28 mouse cellular contexts compared by ENCODE assay signal in genomic region chr2:35491151-35491550, GRCm38 (mm10). TPM values are rescaled to one million over a fixed set of nuclear protein-coding genes. Genes with fewer than 3 reads are reported as not detected.
DNase-seq lines count a peak whose midpoint lies in the region; ATAC-seq and TF ChIP-seq lines count a peak whose summit lies in the region.
"Had no signal": no experiment of that assay in that cellular context is flagged by ENCODE, and none has a peak within 500 bp of the region (broad histone marks: within the 10 kb centered on the region; RNA-seq: fewer than 3 reads in every experiment).

No protein-coding gene starts in this region.

- H3K36me3 ChIP-seq in forebrain, embryonic 15.5 days: no peaks in the 10 kb centered on the region
- H3K36me3 ChIP-seq in forebrain, embryonic 10.5 days (replicated peaks): no peaks in the 10 kb centered on the region
- no peaks in the 10 kb centered on the region for H3K36me3 ChIP-seq in hindbrain, embryonic 16.5 days (ENCODE audit: control insufficient read depth, insufficient read depth, low read length)
- no peaks in the 10 kb centered on the region for H3K36me3 ChIP-seq in hindbrain, embryonic 10.5 days
- peaks cover 2% of the 10 kb centered on the region for H3K36me3 ChIP-seq in G1E (replicated peaks)
- no peaks in the 10 kb centered on the region for H3K36me3 ChIP-seq in stomach, embryonic 15.5 days
- H3K36me3 ChIP-seq: embryonic facial prominence, embryonic 13.5 days; heart, embryonic 15.5 days; liver, embryonic 12.5 days; neural tube, embryonic 12.5 days had no signal

- H3K4me2 ChIP-seq in forebrain, embryonic 15.5 days (replicated peaks): peak overlapping the region; percentile 0; the same call in 1 of the 2 replicates
- peak overlapping the region; percentile 32; the same call in 1 of the 2 replicates for H3K4me2 ChIP-seq in hindbrain, embryonic 16.5 days (ENCODE audit: low read length)
- 0 out of 2 replicates have a peak overlapping the region, but pooled peaks have one; percentile 44 for H3K4me2 ChIP-seq in stomach, embryonic 15.5 days
- H3K4me2 ChIP-seq: midbrain, embryonic 11.5 days had no signal

- WGBS in forebrain, embryonic 15.5 days: 80% methylated on average over 24 of the region's 24 CpGs
- 93% methylated on average over 24 of the region's 24 CpGs for WGBS in forebrain, embryonic 10.5 days
- 90% methylated on average over 24 of the region's 24 CpGs for WGBS in hindbrain, embryonic 16.5 days
- WGBS in hindbrain, embryonic 10.5 days: 91% methylated on average over 24 of the region's 24 CpGs
- WGBS in stomach, embryonic 15.5 days: 88% methylated on average over 24 of the region's 24 CpGs

- H3K9ac ChIP-seq in forebrain, embryonic 15.5 days (replicated peaks): no peak overlapping the region
- H3K9ac ChIP-seq in hindbrain, embryonic 16.5 days (ENCODE audit: low read depth, low read length): no peak overlapping the region
- H3K9ac ChIP-seq in stomach, embryonic 15.5 days: no peak overlapping the region
- H3K9ac ChIP-seq: heart, embryonic 15.5 days; neural tube, embryonic 12.5 days had no signal

- no peak for DNase-seq in forebrain, embryonic 10.5 days (ENCODE audit: extremely low spot score, low spot score)
- DNase-seq in hindbrain, embryonic 10.5 days (ENCODE audit: low spot score): no peak
- DNase-seq in G1E (ENCODE audit: low spot score): no peak
- no peak for DNase-seq in ovary, postnatal 14 days (ENCODE audit: low spot score)
- no peak for DNase-seq in thymus, postnatal 10 days (ENCODE audit: low spot score in 2 of 2)
- DNase-seq: adrenal gland, adult 2 months; cerebellum, adult 9-10 months; gastrocnemius, postnatal 14 days; heart, postnatal 36 days; kidney, adult 8-10 months; kidney, postnatal 10 days; layer of hippocampus, postnatal 36 days; left cerebral cortex, postnatal 4 days; liver, postnatal 0 days; lung, postnatal 36 days; thymus, adult 2 months; thymus, postnatal 4 days had no signal

- H3K27ac ChIP-seq in forebrain, embryonic 15.5 days (replicated peaks): no peak overlapping the region
- no peak overlapping the region for H3K27ac ChIP-seq in forebrain, embryonic 10.5 days
- no peak overlapping the region for H3K27ac ChIP-seq in hindbrain, embryonic 16.5 days (ENCODE audit: low read depth, low read length)
- H3K27ac ChIP-seq in hindbrain, embryonic 10.5 days: no peak overlapping the region
- no peak overlapping the region; the same call in 1 of the 2 replicates for H3K27ac ChIP-seq in stomach, embryonic 15.5 days
- H3K27ac ChIP-seq: heart, embryonic 15.5 days; liver, embryonic 12.5 days; neural tube, embryonic 12.5 days had no signal

- no peak for TF ChIP-seq CTCF in G1E (IDR thresholded peaks at IDR 0.05; ENCODE audit: low read depth, low read length)

- no peaks in the 10 kb centered on the region for H3K27me3 ChIP-seq in forebrain, embryonic 15.5 days
- no peaks in the 10 kb centered on the region for H3K27me3 ChIP-seq in forebrain, embryonic 10.5 days (ENCODE audit: poor library complexity, severe bottlenecking)
- no peaks in the 10 kb centered on the region for H3K27me3 ChIP-seq in hindbrain, embryonic 16.5 days (replicated peaks; ENCODE audit: control insufficient read depth, insufficient read depth, low read length)
- H3K27me3 ChIP-seq in hindbrain, embryonic 10.5 days (ENCODE audit: insufficient read depth, poor library complexity, severe bottlenecking): no peaks in the 10 kb centered on the region
- peaks cover 2% of the 10 kb centered on the region; the same call in 1 of the 2 replicates for H3K27me3 ChIP-seq in G1E (ENCODE audit: insufficient read depth, low read length)
- no peaks in the 10 kb centered on the region for H3K27me3 ChIP-seq in stomach, embryonic 15.5 days (replicated peaks)
- H3K27me3 ChIP-seq: embryonic facial prominence, embryonic 13.5 days; heart, embryonic 15.5 days; liver, embryonic 12.5 days; neural tube, embryonic 12.5 days had no signal

- no peak overlapping the region for H3K4me3 ChIP-seq in forebrain, embryonic 15.5 days
- no peak overlapping the region for H3K4me3 ChIP-seq in forebrain, embryonic 10.5 days
- no peak overlapping the region for H3K4me3 ChIP-seq in hindbrain, embryonic 16.5 days (ENCODE audit: low read length)
- H3K4me3 ChIP-seq in hindbrain, embryonic 10.5 days: no peak overlapping the region
- peak overlapping the region; percentile 11; the same call in 1 of the 2 replicates for H3K4me3 ChIP-seq in G1E (ENCODE audit: low read depth, low read length)
- no peak overlapping the region for H3K4me3 ChIP-seq in stomach, embryonic 15.5 days (replicated peaks)
- H3K4me3 ChIP-seq: embryonic facial prominence, embryonic 13.5 days; erythroblast, embryonic 14.5 days; heart, embryonic 15.5 days; liver, embryonic 12.5 days; myocyte; neural tube, embryonic 12.5 days had no signal

- ATAC-seq in forebrain, embryonic 15.5 days (replicated peaks): no peak
- no peak for ATAC-seq in hindbrain, embryonic 16.5 days
- no peak for ATAC-seq in G1E (ENCODE audit: extremely low read depth, insufficient number of reproducible peaks, low FRiP score, poor library complexity, severe bottlenecking)
- ATAC-seq in stomach, embryonic 15.5 days (ENCODE audit: insufficient read depth, low FRiP score, low read depth): no peak
- ATAC-seq: activated CD4-positive, CD25-positive, alpha-beta regulatory T cell, adult 4 months; liver, embryonic 12.5 days; liver, postnatal 0 days had no signal

- no peaks in the 10 kb centered on the region for H3K9me3 ChIP-seq in forebrain, embryonic 15.5 days
- H3K9me3 ChIP-seq in forebrain, embryonic 10.5 days: no peaks in the 10 kb centered on the region
- H3K9me3 ChIP-seq in hindbrain, embryonic 16.5 days (ENCODE audit: control insufficient read depth, low read length): no peaks in the 10 kb centered on the region
- H3K9me3 ChIP-seq in hindbrain, embryonic 10.5 days: no peaks in the 10 kb centered on the region
- no peaks in the 10 kb centered on the region for H3K9me3 ChIP-seq in G1E (replicated peaks)
- H3K9me3 ChIP-seq in stomach, embryonic 15.5 days: no peaks in the 10 kb centered on the region
- H3K9me3 ChIP-seq: embryonic facial prominence, embryonic 13.5 days; heart, embryonic 15.5 days; liver, embryonic 12.5 days; neural tube, embryonic 12.5 days had no signal

- peaks cover 7% of the 10 kb centered on the region; the same call in 1 of the 2 replicates for H3K4me1 ChIP-seq in forebrain, embryonic 15.5 days
- peaks cover 27% of the 10 kb centered on the region for H3K4me1 ChIP-seq in forebrain, embryonic 10.5 days
- no peaks in the 10 kb centered on the region for H3K4me1 ChIP-seq in hindbrain, embryonic 16.5 days (ENCODE audit: control insufficient read depth, insufficient read depth, low read depth, low read length)
- peaks cover 24% of the 10 kb centered on the region for H3K4me1 ChIP-seq in hindbrain, embryonic 10.5 days (replicated peaks)
- peaks cover 40% of the 10 kb centered on the region for H3K4me1 ChIP-seq in G1E (ENCODE audit: insufficient read depth, low read depth, low read length)
- H3K4me1 ChIP-seq in stomach, embryonic 15.5 days: peaks cover 8% of the 10 kb centered on the region

RNA-seq across cellular contexts. Expression of gene Ggta1, which starts 28.1 kb away (rescaled TPM):
- 4.8 and 5.8 TPM in 2 replicates for polyA plus RNA-seq in forebrain, embryonic 15.5 days (2015; fragmentation: Nextera tagmentation; extraction: Ambion mirVana)
- 6.4 TPM in 2 replicates for polyA plus RNA-seq in forebrain, embryonic 10.5 days (2016; fragmentation: Nextera tagmentation; extraction: Ambion mirVana)
- polyA plus RNA-seq in hindbrain, embryonic 16.5 days (2015; fragmentation: Nextera tagmentation; extraction: Ambion mirVana): 7.1 and 9.2 TPM in 2 replicates
- polyA plus RNA-seq in hindbrain, embryonic 10.5 days (2016; fragmentation: Nextera tagmentation; extraction: Ambion mirVana): 5.0 and 6.4 TPM in 2 replicates
- total RNA-seq in G1E (2014; fragmentation: Nextera tagmentation) (52.1 and 58.2 TPM in 2 replicates), G1E (2017) (22.2 and 27.2 TPM in 2 replicates)
- polyA plus RNA-seq in G1E (2012): 10.7 and 13.2 TPM in 2 replicates
- 26.7 and 28.6 TPM in 2 replicates for polyA plus RNA-seq in stomach, embryonic 15.5 days (2015; fragmentation: Nextera tagmentation; extraction: Ambion mirVana)
